Mouse (Mus musculus): ENCODE data around the gene Dlec1.

DNA sequence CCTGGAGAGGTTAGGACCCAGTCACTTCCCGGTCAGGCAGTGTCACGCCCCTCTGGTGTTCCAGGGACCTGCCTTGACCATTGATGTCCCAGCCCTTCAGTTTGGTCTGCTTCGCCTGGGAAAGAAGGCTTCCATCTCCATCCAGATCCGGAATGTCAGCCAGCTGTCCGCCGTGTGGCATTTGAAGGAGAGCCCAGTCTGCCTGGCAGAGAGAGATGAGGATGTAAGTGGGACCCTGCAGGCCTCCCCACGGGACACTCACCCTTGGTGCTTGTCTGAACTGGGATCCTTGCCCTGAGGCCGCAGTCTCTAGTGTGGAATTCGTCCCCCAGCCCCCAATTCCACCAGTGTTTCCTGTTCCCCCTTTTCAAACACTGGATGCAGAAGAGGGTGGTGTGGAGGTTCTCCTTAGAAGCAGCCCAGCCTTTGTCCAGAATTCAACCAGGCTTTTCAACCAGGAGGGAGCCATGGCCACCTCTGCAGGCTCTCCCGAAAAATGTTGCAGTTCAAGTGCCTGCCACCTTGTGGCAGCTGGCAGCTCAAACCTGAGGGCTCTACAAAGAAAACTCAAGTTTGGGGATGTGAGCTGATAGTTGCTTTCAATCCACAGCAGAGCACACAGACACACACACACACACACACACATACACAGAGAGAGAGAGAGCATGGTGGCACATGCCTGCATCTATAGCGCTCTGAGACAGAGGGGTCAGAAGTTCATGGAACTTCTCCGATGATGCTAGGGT is 26.3 kb downstream of the Dlec1 start:
- TF ChIP-seq CTCF (IDR thresholded peaks at IDR 0.05; ENCODE audit: low read depth) (no peak), EP300 (IDR thresholded peaks at IDR 0.05; ENCODE audit: low read depth) (no peak)
